Mouse (Mus musculus): ENCODE results near the gene Mmd2. TPM values are rescaled to one million over a fixed set of nuclear protein-coding genes. Genes with fewer than 3 reads are reported as not detected.
A peak's percentile ranks its signal among the peaks of the same experiment; 100 is the strongest.

The Mmd2 gene
- total and polyA plus RNA-seq, 2 experiments, result 9.8 to 13.1 TPM

GRCm38 (mm10) chr5:142520360-142520759 lies 88.2 kb downstream of the Mmd2 start:
- no peak for TF ChIP-seq POLR2A (IDR thresholded peaks at IDR 0.05; ENCODE audit: extremely low read depth, insufficient read depth, low read length)
- TF ChIP-seq CTCF (IDR thresholded peaks at IDR 0.05; ENCODE audit: low read depth, low read length), result no peak
- Histone ChIP-seq H3K4me3 (ENCODE audit: insufficient read depth, low read depth, low read length) (no peak overlapping the region), H3K27ac (replicated peaks; ENCODE audit: insufficient read depth, low read depth, low read length) (no peak overlapping the region), H3K4me1 (ENCODE audit: control insufficient read depth, insufficient read depth, low read length) (no peaks in the 10 kb centered on the region), H3K79me2 (ENCODE audit: control insufficient read depth, insufficient read depth, low read length) (no peaks in the 10 kb centered on the region), H3K36me3 (ENCODE audit: control insufficient read depth, insufficient read depth, low read length) (no peaks in the 10 kb centered on the region), H3K9ac (ENCODE audit: low read depth, low read length) (no peak overlapping the region), H3K27me3 (ENCODE audit: control insufficient read depth, insufficient read depth, low read length) (0 out of 2 replicates have a peak, but pooled peaks cover 2% of the 10 kb centered on the region)
- peak; percentile 54 for DNase-seq (ENCODE audit: extremely low read depth, low read depth, low spot score)
- WGBS, result 50% methylated on average over 4 of the region's 4 CpGs

GRCm38 (mm10) chr5:142518973-142519372 lies 89.6 kb downstream of the Mmd2 start:
- DNase-seq (ENCODE audit: extremely low read depth, low read depth, low spot score), result no peak
- Histone ChIP-seq H3K9ac (ENCODE audit: low read depth, low read length) (no peak overlapping the region), H3K27me3 (ENCODE audit: control insufficient read depth, insufficient read depth, low read length) (no peaks in the 10 kb centered on the region), H3K4me3 (ENCODE audit: insufficient read depth, low read depth, low read length) (no peak overlapping the region), H3K79me2 (ENCODE audit: control insufficient read depth, insufficient read depth, low read length) (no peaks in the 10 kb centered on the region), H3K4me1 (ENCODE audit: control insufficient read depth, insufficient read depth, low read length) (no peaks in the 10 kb centered on the region), H3K27ac (replicated peaks; ENCODE audit: insufficient read depth, low read depth, low read length) (no peak overlapping the region), H3K36me3 (ENCODE audit: control insufficient read depth, insufficient read depth, low read length) (no peaks in the 10 kb centered on the region)
- TF ChIP-seq CTCF (IDR thresholded peaks at IDR 0.05; ENCODE audit: low read depth, low read length) (no peak), POLR2A (IDR thresholded peaks at IDR 0.05; ENCODE audit: extremely low read depth, insufficient read depth, low read length) (no peak)
- 73% methylated on average over 6 of the region's 6 CpGs for WGBS

Other genes starting within 250 kb of the Mmd2 start
- gene Foxk1, start 207.3 kb downstream of the Mmd2 start, total RNA-seq (2014; rRNA removed), result 3.0 and 5.0 TPM in 2 replicates
- gene Foxk1, start 207.3 kb downstream of the Mmd2 start, polyA plus RNA-seq (2012; rRNA removed), result 7.2 and 7.6 TPM in 2 replicates
- 3.6 and 6.9 TPM in 2 replicates for gene Ap5z1, start 144.9 kb downstream of the Mmd2 start, total RNA-seq (2014; rRNA removed)
- 23.3 and 24.9 TPM in 2 replicates for gene Ap5z1, start 144.9 kb downstream of the Mmd2 start, polyA plus RNA-seq (2012; rRNA removed)
- gene Papolb, start 78.7 kb downstream of the Mmd2 start, total RNA-seq (2014; rRNA removed), result not detected in 2 replicates
- gene Papolb, start 78.7 kb downstream of the Mmd2 start, polyA plus RNA-seq (2012; rRNA removed), result not detected in 2 replicates
- gene Radil, start 57.7 kb downstream of the Mmd2 start, total RNA-seq (2014; rRNA removed), result not detected in 2 replicates
- 0.02 TPM in 1 of 2 replicates, not detected in the other for gene Radil, start 57.7 kb downstream of the Mmd2 start, polyA plus RNA-seq (2012; rRNA removed)
- 43.9 and 46.5 TPM in 2 replicates for gene Wipi2, start 18.9 kb upstream of the Mmd2 start, total RNA-seq (2014; rRNA removed)
- gene Wipi2, start 18.9 kb upstream of the Mmd2 start, polyA plus RNA-seq (2012; rRNA removed), result 35.9 and 39.2 TPM in 2 replicates
- gene Slc29a4, start 83.7 kb upstream of the Mmd2 start, total RNA-seq (2014; rRNA removed), result not detected in 2 replicates
- gene Slc29a4, start 83.7 kb upstream of the Mmd2 start, polyA plus RNA-seq (2012; rRNA removed), result 0.02 and 0.04 TPM in 2 replicates
- gene Tnrc18, start 208.9 kb upstream of the Mmd2 start, total RNA-seq (2014; rRNA removed), result 4.0 and 9.0 TPM in 2 replicates
- gene Tnrc18, start 208.9 kb upstream of the Mmd2 start, polyA plus RNA-seq (2012; rRNA removed), result 14.5 and 17.8 TPM in 2 replicates

Measured in liver, adult 2 months (tissue).